Comparison of ENCODE assay signal across 23 mouse cellular contexts in genomic region chr4:58077536-58077935, GRCm38 (mm10).
"Had no signal": no experiment of that assay in that cellular context is flagged by ENCODE, and none has a peak within 500 bp of the region (broad histone marks: within the 10 kb centered on the region; RNA-seq: fewer than 3 reads in every experiment).

No protein-coding gene starts in this region.

- H3K4me1 ChIP-seq: heart, embryonic 13.5 days; heart, embryonic 15.5 days; hindbrain, embryonic 12.5 days; intestine, embryonic 15.5 days; limb, embryonic 12.5 days; liver, embryonic 13.5 days had no signal

- ATAC-seq: inflammation-experienced regulatory T-cells, adult 6 months; intestine, embryonic 15.5 days; intestine, postnatal 0 days had no signal

- DNase-seq: gastrocnemius, adult 2 months; gastrocnemius, postnatal 10 days; gastrocnemius, postnatal 25 days; heart, adult 2 months; heart, postnatal 14 days; heart, postnatal 4 days; kidney, adult 18-20 months; liver; liver, embryonic 13.5 days had no signal

- H3K27me3 ChIP-seq: heart, embryonic 13.5 days; heart, embryonic 15.5 days; hindbrain, embryonic 12.5 days; intestine, embryonic 15.5 days; limb, embryonic 12.5 days; liver, embryonic 13.5 days had no signal

- H3K9ac ChIP-seq: heart, embryonic 13.5 days; heart, embryonic 15.5 days; hindbrain, embryonic 12.5 days; hindbrain, embryonic 14.5 days; intestine, embryonic 15.5 days; limb, embryonic 12.5 days; liver, embryonic 13.5 days had no signal

- H3K4me3 ChIP-seq: gastrocnemius, adult 2 months; heart, adult 2 months; heart, embryonic 13.5 days; heart, embryonic 15.5 days; hindbrain, embryonic 10.5 days; hindbrain, embryonic 12.5 days; intestine, embryonic 15.5 days; layer of hippocampus, adult 2 months; left cerebral cortex, adult 2 months; limb, embryonic 10.5 days; limb, embryonic 12.5 days; liver, embryonic 13.5 days had no signal

- H3K27ac ChIP-seq: gastrocnemius, adult 2 months; heart, adult 2 months; heart, embryonic 13.5 days; heart, embryonic 15.5 days; hindbrain, embryonic 10.5 days; hindbrain, embryonic 12.5 days; hindbrain, embryonic 14.5 days; intestine, embryonic 15.5 days; layer of hippocampus, adult 2 months; left cerebral cortex, adult 2 months; limb, embryonic 10.5 days; limb, embryonic 12.5 days; liver, embryonic 13.5 days had no signal

- H3K4me2 ChIP-seq: heart, embryonic 11.5 days; heart, embryonic 13.5 days; heart, embryonic 15.5 days; hindbrain, embryonic 12.5 days; hindbrain, embryonic 14.5 days; intestine, embryonic 15.5 days; limb, embryonic 12.5 days; liver, embryonic 11.5 days; liver, embryonic 13.5 days had no signal

- H3K9me3 ChIP-seq: heart, embryonic 13.5 days; heart, embryonic 15.5 days; hindbrain, embryonic 10.5 days; hindbrain, embryonic 12.5 days; intestine, embryonic 15.5 days; limb, embryonic 10.5 days; limb, embryonic 12.5 days; liver, embryonic 13.5 days had no signal

- H3K36me3 ChIP-seq: heart, embryonic 13.5 days; heart, embryonic 15.5 days; hindbrain, embryonic 10.5 days; hindbrain, embryonic 12.5 days; intestine, embryonic 15.5 days; limb, embryonic 10.5 days; limb, embryonic 12.5 days; liver, embryonic 13.5 days had no signal
